Mouse (Mus musculus): ENCODE measurements at regions not wholly inside any gene's neighbourhood (a gene's known extent, or its start where the extent isn't known, plus 50 kb on each side); places are given as distances from the start of the nearest gene placed in this dataset.
A peak's percentile ranks its signal among the peaks of the same experiment; 100 is the strongest.

DNA sequence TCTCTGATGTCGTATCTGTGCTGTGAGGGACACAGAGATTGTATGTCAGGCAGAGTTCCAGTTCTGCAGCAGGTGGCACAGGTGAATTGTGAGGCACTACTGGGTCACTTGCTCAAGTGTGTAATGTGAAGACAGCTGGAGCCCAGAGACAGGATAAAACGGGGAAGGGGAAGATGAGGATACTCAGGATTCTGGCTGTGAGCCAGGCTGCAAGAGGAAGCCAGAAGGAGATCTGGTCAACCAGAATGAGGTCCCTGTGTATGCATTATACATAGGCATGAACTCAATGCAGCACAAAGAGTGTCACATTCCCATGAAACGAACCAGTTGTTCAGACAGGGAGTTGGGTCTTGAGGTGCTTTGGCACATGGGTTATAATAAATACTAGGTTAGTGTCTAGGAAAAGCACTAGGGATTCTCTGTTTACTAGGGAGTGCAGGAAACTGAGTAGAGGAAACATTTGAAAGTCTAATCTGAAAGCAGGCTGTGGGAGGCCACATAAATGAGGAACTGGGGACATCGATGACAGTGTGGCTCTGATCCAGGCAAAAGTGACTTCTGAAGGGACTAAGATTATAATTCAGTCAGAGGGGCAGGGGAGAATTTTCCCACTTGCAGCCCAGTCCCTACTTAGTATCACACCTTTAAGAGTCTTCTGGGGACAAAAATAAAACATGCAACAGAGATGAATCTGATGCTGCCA is 109.9 kb upstream of the Rxfp2 start:
- no peak overlapping the region for H3K27ac ChIP-seq (ENCODE audit: insufficient read depth, low read depth, low read length, poor library complexity, severe bottlenecking)
- no peaks in the 10 kb centered on the region for H3K4me1 ChIP-seq (ENCODE audit: control insufficient read depth in 2 of 2, insufficient read depth in 2 of 2, low read length in 2 of 2, poor library complexity in 1 of 2)
- TF ChIP-seq CHD2 (IDR thresholded peaks at IDR 0.05; ENCODE audit: low read depth, low read length) (no peak), ZC3H11A (IDR thresholded peaks at IDR 0.05; ENCODE audit: borderline replicate concordance, low read depth, low read length) (no peak), MAFK (IDR thresholded peaks at IDR 0.05; ENCODE audit: insufficient read depth, low read depth, low read length) (no peak), ZNF384 (IDR thresholded peaks at IDR 0.05; ENCODE audit: low read depth, low read length) (no peak), HCFC1 (IDR thresholded peaks at IDR 0.05; ENCODE audit: borderline replicate concordance, insufficient read depth, low read length) (no peak)
- no peak overlapping the region for H3K9ac ChIP-seq (ENCODE audit: insufficient read depth, low read depth, low read length, poor library complexity, severe bottlenecking)
- no peaks in the 10 kb centered on the region for H3K36me3 ChIP-seq (ENCODE audit: control insufficient read depth, insufficient read depth, low read length, poor library complexity, severe bottlenecking)
- in situ Hi-C loops (cut with MboI; ENCODE audit: low sequenced_read_pairs in 2 of 2, unreplicated experiment in 2 of 2) = no loop called here
- no peak overlapping the region for H3K4me3 ChIP-seq (ENCODE audit: insufficient read depth in 1 of 2, low read depth in 1 of 2, low read length in 2 of 2, poor library complexity in 1 of 2, severe bottlenecking in 1 of 2)
- H3K9me3 ChIP-seq (ENCODE audit: control insufficient read depth, insufficient read depth, low read depth, low read length) = no peaks in the 10 kb centered on the region
- no peak for DNase-seq (ENCODE audit: low read depth, low spot score)

DNA sequence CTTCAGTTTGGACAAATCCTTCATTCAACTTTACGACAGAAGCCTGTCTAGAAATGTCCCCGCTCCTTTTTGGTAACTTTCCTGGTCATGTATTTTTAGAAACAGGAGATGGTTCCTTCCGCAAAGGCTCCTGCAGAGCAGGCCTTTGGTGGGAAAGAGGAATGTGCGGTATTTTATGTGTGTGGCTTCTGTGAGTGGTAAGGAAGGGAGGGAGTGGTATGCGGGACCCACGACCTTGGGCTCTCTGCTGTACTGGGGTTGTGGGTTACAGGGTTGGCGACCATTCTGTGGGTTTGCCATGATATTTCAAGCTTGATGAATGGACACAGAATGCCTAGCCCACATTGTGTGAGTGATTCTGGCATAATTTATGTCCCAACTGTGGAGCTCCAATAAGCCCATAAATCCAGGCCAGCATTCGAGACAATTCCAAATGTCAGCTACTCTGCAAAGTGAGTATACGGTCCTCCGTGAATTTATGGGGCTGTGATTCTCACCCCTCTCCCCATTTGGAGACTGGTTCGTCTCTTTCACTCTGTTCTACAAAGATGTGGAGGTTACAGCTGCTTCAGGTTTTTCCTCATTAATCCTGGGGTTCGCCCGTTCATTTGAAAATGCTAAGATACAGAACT is 109.3 kb upstream of the Rxfp2 start:
- in situ Hi-C loops (cut with MboI; ENCODE audit: low sequenced_read_pairs in 2 of 2, unreplicated experiment in 2 of 2) = no loop called here
- H3K4me1 ChIP-seq (ENCODE audit: control insufficient read depth in 2 of 2, insufficient read depth in 2 of 2, low read length in 2 of 2, poor library complexity in 1 of 2) = no peaks in the 10 kb centered on the region
- no peaks in the 10 kb centered on the region for H3K9me3 ChIP-seq (ENCODE audit: control insufficient read depth, insufficient read depth, low read depth, low read length)
- TF ChIP-seq ZNF384 (IDR thresholded peaks at IDR 0.05; ENCODE audit: low read depth, low read length) (no peak), ZC3H11A (IDR thresholded peaks at IDR 0.05; ENCODE audit: borderline replicate concordance, low read depth, low read length) (no peak), HCFC1 (IDR thresholded peaks at IDR 0.05; ENCODE audit: borderline replicate concordance, insufficient read depth, low read length) (no peak), MAFK (IDR thresholded peaks at IDR 0.05; ENCODE audit: insufficient read depth, low read depth, low read length) (no peak), CHD2 (IDR thresholded peaks at IDR 0.05; ENCODE audit: low read depth, low read length) (no peak)
- H3K27ac ChIP-seq (ENCODE audit: insufficient read depth, low read depth, low read length, poor library complexity, severe bottlenecking) = no peak overlapping the region
- no peaks in the 10 kb centered on the region for H3K36me3 ChIP-seq (ENCODE audit: control insufficient read depth, insufficient read depth, low read length, poor library complexity, severe bottlenecking)
- no peak overlapping the region for H3K9ac ChIP-seq (ENCODE audit: insufficient read depth, low read depth, low read length, poor library complexity, severe bottlenecking)
- DNase-seq (ENCODE audit: low read depth, low spot score) = no peak
- H3K4me3 ChIP-seq (ENCODE audit: insufficient read depth in 1 of 2, low read depth in 1 of 2, low read length in 2 of 2, poor library complexity in 1 of 2, severe bottlenecking in 1 of 2) = no peak overlapping the region

DNA sequence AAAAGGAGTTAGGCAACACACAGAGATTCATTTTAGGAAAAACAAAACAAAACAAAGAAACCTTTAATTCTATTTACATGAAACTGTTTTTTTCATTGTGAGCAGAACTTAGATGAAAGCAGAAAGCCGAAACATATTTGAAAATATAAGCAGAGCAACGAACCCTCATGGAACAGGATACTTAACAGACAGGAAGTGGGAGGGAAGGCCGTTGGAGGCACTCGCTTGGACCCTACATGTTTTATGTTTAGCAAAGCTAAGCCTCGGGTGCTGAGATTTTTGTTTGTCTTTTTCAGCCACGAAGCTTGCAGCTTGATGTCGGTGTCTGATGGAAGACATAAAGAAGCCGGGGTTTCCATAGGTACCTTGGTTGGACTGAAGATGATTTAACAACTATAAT is 108.5 kb upstream of the Rxfp2 start:
- Histone ChIP-seq H3K9me3 (ENCODE audit: control insufficient read depth, insufficient read depth, low read depth, low read length) (no peaks in the 10 kb centered on the region), H3K9ac (ENCODE audit: insufficient read depth, low read depth, low read length, poor library complexity, severe bottlenecking) (no peak overlapping the region), H3K4me3 (ENCODE audit: insufficient read depth in 1 of 2, low read depth in 1 of 2, low read length in 2 of 2, poor library complexity in 1 of 2, severe bottlenecking in 1 of 2) (no peak overlapping the region), H3K36me3 (ENCODE audit: control insufficient read depth, insufficient read depth, low read length, poor library complexity, severe bottlenecking) (no peaks in the 10 kb centered on the region), H3K4me1 (ENCODE audit: control insufficient read depth in 2 of 2, insufficient read depth in 2 of 2, low read length in 2 of 2, poor library complexity in 1 of 2) (no peaks in the 10 kb centered on the region), H3K27ac (ENCODE audit: insufficient read depth, low read depth, low read length, poor library complexity, severe bottlenecking) (no peak overlapping the region)
- no peak for TF ChIP-seq ZC3H11A (IDR thresholded peaks at IDR 0.05; ENCODE audit: borderline replicate concordance, low read depth, low read length)
- no peak for TF ChIP-seq CHD2 (IDR thresholded peaks at IDR 0.05; ENCODE audit: low read depth, low read length)
- TF ChIP-seq ZNF384 (IDR thresholded peaks at IDR 0.05; ENCODE audit: low read depth, low read length) = no peak
- no peak for TF ChIP-seq HCFC1 (IDR thresholded peaks at IDR 0.05; ENCODE audit: borderline replicate concordance, insufficient read depth, low read length)
- no peak for TF ChIP-seq MAFK (IDR thresholded peaks at IDR 0.05; ENCODE audit: insufficient read depth, low read depth, low read length)
- no peak for DNase-seq (ENCODE audit: low read depth, low spot score)
- in situ Hi-C loops (cut with MboI; ENCODE audit: low sequenced_read_pairs in 2 of 2, unreplicated experiment in 2 of 2) = no loop called here

DNA sequence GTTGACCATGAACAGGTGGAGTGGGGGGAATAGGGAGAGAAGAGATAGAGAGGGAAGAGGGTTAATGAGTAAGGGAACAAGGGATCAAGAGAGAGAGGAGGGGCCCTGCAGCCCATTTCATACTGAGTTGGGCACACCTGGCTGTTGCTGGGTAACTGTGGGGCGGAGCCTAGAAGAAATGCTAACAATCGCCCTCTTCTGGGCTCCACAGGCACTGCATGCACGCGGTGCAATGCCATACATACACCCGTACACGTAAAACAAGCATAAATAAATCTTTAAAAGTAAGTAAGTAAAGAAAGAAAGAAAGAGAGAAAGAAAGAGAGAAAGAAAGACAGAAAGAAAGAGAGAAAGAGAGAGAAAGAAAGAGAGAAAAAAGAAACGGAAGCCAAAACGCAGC is 106.5 kb upstream of the Rxfp2 start:
- Histone ChIP-seq H3K36me3 (ENCODE audit: control insufficient read depth, insufficient read depth, low read length, poor library complexity, severe bottlenecking) (no peaks in the 10 kb centered on the region), H3K4me1 (ENCODE audit: control insufficient read depth in 2 of 2, insufficient read depth in 2 of 2, low read length in 2 of 2, poor library complexity in 1 of 2) (no peaks in the 10 kb centered on the region), H3K9ac (ENCODE audit: insufficient read depth, low read depth, low read length, poor library complexity, severe bottlenecking) (no peak overlapping the region), H3K4me3 (ENCODE audit: insufficient read depth in 1 of 2, low read depth in 1 of 2, low read length in 2 of 2, poor library complexity in 1 of 2, severe bottlenecking in 1 of 2) (no peak overlapping the region), H3K9me3 (ENCODE audit: control insufficient read depth, insufficient read depth, low read depth, low read length) (no peaks in the 10 kb centered on the region), H3K27ac (ENCODE audit: insufficient read depth, low read depth, low read length, poor library complexity, severe bottlenecking) (no peak overlapping the region)
- DNase-seq (ENCODE audit: low read depth, low spot score) = peak; percentile 40
- TF ChIP-seq HCFC1 (IDR thresholded peaks at IDR 0.05; ENCODE audit: borderline replicate concordance, insufficient read depth, low read length) = no peak
- TF ChIP-seq ZNF384 (IDR thresholded peaks at IDR 0.05; ENCODE audit: low read depth, low read length) = no peak
- in situ Hi-C loops (cut with MboI; ENCODE audit: low sequenced_read_pairs in 2 of 2, unreplicated experiment in 2 of 2) = no loop called here

All from ES-E14 (cell line).